Mouse (Mus musculus) small intestine, adult 2 months (tissue): ENCODE measurements around the gene Zfp36.

ENCODE experiments used
- CTCF ChIP-seq: fragments of 200-500 bp; IDR thresholded peaks from 2 replicates; pipeline ENCODE4 v1.5.1; 2012; ENCODE audit warnings: low read depth, mild to moderate bottlenecking, control low read depth, inconsistent platforms, low read length, moderate library complexity, mixed read lengths; ENCODE audit not compliant: insufficient replicate concordance, insufficient read length; ENCODE audit errors: extremely low read depth
- POLR2A ChIP-seq: fragments of 200-500 bp; IDR thresholded peaks from 2 replicates; pipeline ENCODE4 v1.6.1; 2012; ENCODE audit warnings: low read depth, mild to moderate bottlenecking, control low read depth, inconsistent platforms, low read length, moderate library complexity

DNA sequence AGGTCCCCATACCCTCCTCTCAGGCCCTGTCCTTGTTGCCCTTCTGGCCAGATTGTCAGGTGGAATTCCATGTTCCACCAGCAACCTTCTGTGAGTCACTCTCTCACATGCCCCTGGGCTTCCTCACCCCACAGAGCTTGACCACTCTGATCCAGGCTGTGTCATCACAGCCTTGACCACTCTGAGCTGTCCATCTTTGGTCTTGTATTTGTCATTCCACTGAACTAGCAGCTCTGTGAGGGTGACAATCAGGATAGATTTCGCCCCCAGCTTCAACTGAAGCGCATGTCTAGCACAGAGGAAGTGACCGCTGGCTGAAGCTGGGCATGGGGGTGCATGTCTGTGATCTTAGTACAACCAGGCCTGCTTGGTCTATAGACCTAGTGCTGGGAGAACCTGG lies 10.3 kb upstream of the Zfp36 start:
- TF ChIP-seq CTCF (no peak), POLR2A (no peak)
